Mouse (Mus musculus): ENCODE measurements around the gene Brd7. TPM values are rescaled to one million over a fixed set of nuclear protein-coding genes. Genes with fewer than 3 reads are reported as not detected.
A peak's percentile ranks its signal among the peaks of the same experiment; 100 is the strongest.

Gene Brd7
- polyA plus RNA-seq (2016; fragmentation: Nextera tagmentation; extraction: Ambion mirVana): 86.4 and 87.7 TPM in 2 replicates

GRCm38 (mm10) chr8:88361708-88362428 is at the start of gene Brd7:
TSS of gene Brd7 (minus strand) at chr8:88362194.
- 0 out of 2 replicates have a peak, but pooled peaks cover 10% of the 10 kb centered on the region for H3K27me3 ChIP-seq
- H3K4me3 ChIP-seq (replicated peaks): peak within 1 kb of the TSS; percentile 99
- peak within 1 kb of the TSS; percentile 84 for H3K27ac ChIP-seq
- H3K36me3 ChIP-seq (replicated peaks): peaks cover 25% of the 10 kb centered on the region
- peak within 1 kb of the TSS; percentile 93 for H3K4me2 ChIP-seq
- peaks cover 16% of the 10 kb centered on the region for H3K4me1 ChIP-seq
- H3K9me3 ChIP-seq: no peaks in the 10 kb centered on the region
- peak; percentile 90 for ATAC-seq (ENCODE audit: low FRiP score)
- peak within 1 kb of the TSS; percentile 96 for H3K9ac ChIP-seq
- under 1% methylated on average over 75 of the region's 91 CpGs for WGBS

- Histone ChIP-seq H3K4me2 (no peak overlapping the region), H3K4me1 (no peaks in the 10 kb centered on the region), H3K36me3 (replicated peaks) (no peaks in the 10 kb centered on the region), H3K27me3 (no peaks in the 10 kb centered on the region), H3K27ac (no peak overlapping the region), H3K4me3 (replicated peaks) (no peak overlapping the region), H3K9ac (no peak overlapping the region), H3K9me3 (peaks cover 4% of the 10 kb centered on the region; the same call in 1 of the 2 replicates)
- no peak for ATAC-seq (ENCODE audit: low FRiP score)
- 71% methylated on average over 6 of the region's 6 CpGs for WGBS
Observed at GRCm38 (mm10) chr8:88411461-88411860, 49.5 kb upstream of the Brd7 start.

GRCm38 (mm10) chr8:88409401-88409940 is 47.5 kb upstream of the Brd7 start:
- H3K4me3 ChIP-seq (replicated peaks): no peak overlapping the region
- H3K36me3 ChIP-seq (replicated peaks): no peaks in the 10 kb centered on the region
- H3K27me3 ChIP-seq: no peaks in the 10 kb centered on the region
- peaks cover 6% of the 10 kb centered on the region for H3K9me3 ChIP-seq
- H3K27ac ChIP-seq: no peak overlapping the region
- 77% methylated on average over 11 of the region's 11 CpGs for WGBS
- no peaks in the 10 kb centered on the region for H3K4me1 ChIP-seq
- H3K4me2 ChIP-seq: no peak overlapping the region
- ATAC-seq (ENCODE audit: low FRiP score): no peak
- no peak overlapping the region for H3K9ac ChIP-seq

- no peak for ATAC-seq (ENCODE audit: low FRiP score)
- H3K4me3 ChIP-seq (replicated peaks): no peak overlapping the region
- WGBS: 95% methylated on average over 6 of the region's 6 CpGs
Observed at GRCm38 (mm10) chr8:88407716-88408115, 45.7 kb upstream of the Brd7 start.

GRCm38 (mm10) chr8:88398060-88398459 is 36.1 kb upstream of the Brd7 start:
- no peaks in the 10 kb centered on the region for H3K9me3 ChIP-seq
- H3K4me2 ChIP-seq: no peak overlapping the region
- H3K27ac ChIP-seq: no peak overlapping the region
- no peak for ATAC-seq (ENCODE audit: low FRiP score)
- no peaks in the 10 kb centered on the region for H3K4me1 ChIP-seq
- no peak overlapping the region for H3K4me3 ChIP-seq (replicated peaks)
- no peaks in the 10 kb centered on the region for H3K27me3 ChIP-seq
- H3K36me3 ChIP-seq (replicated peaks): no peaks in the 10 kb centered on the region
- 92% methylated on average over 4 of the region's 4 CpGs for WGBS
- no peak overlapping the region for H3K9ac ChIP-seq

More at GRCm38 (mm10) chr8:88407716-88408115, 45.7 kb upstream of the Brd7 start:
- Histone ChIP-seq H3K9ac (no peak overlapping the region), H3K27ac (no peak overlapping the region), H3K27me3 (no peaks in the 10 kb centered on the region), H3K36me3 (replicated peaks) (no peaks in the 10 kb centered on the region), H3K4me2 (no peak overlapping the region), H3K9me3 (peaks cover 6% of the 10 kb centered on the region), H3K4me1 (no peaks in the 10 kb centered on the region)

- Histone ChIP-seq H3K9ac (no peak overlapping the region), H3K4me3 (replicated peaks) (no peak overlapping the region), H3K4me1 (no peaks in the 10 kb centered on the region), H3K9me3 (no peaks in the 10 kb centered on the region), H3K27ac (no peak overlapping the region), H3K36me3 (replicated peaks) (no peaks in the 10 kb centered on the region), H3K27me3 (no peaks in the 10 kb centered on the region), H3K4me2 (no peak overlapping the region)
- 87% methylated on average over 3 of the region's 3 CpGs for WGBS
- ATAC-seq (ENCODE audit: low FRiP score): no peak
Observed at GRCm38 (mm10) chr8:88393298-88393697, 31.3 kb upstream of the Brd7 start.

- no peaks in the 10 kb centered on the region for H3K9me3 ChIP-seq
- no peaks in the 10 kb centered on the region for H3K4me1 ChIP-seq
- WGBS: 82% methylated on average over 1 of the region's 1 CpGs
- no peak overlapping the region for H3K9ac ChIP-seq
- no peak for ATAC-seq (ENCODE audit: low FRiP score)
- H3K4me3 ChIP-seq (replicated peaks): no peak overlapping the region
- H3K36me3 ChIP-seq (replicated peaks): no peaks in the 10 kb centered on the region
- H3K4me2 ChIP-seq: no peak overlapping the region
- H3K27ac ChIP-seq: no peak overlapping the region
- peaks cover 16% of the 10 kb centered on the region for H3K27me3 ChIP-seq
Observed at GRCm38 (mm10) chr8:88390749-88391148, 28.8 kb upstream of the Brd7 start.

- no peaks in the 10 kb centered on the region for H3K4me1 ChIP-seq
- no peak for ATAC-seq (ENCODE audit: low FRiP score)
- peaks cover 29% of the 10 kb centered on the region for H3K27me3 ChIP-seq
- no peaks in the 10 kb centered on the region for H3K9me3 ChIP-seq
- no peak overlapping the region for H3K27ac ChIP-seq
- WGBS: 76% methylated on average over 7 of the region's 7 CpGs
- no peak overlapping the region for H3K4me3 ChIP-seq (replicated peaks)
- no peaks in the 10 kb centered on the region for H3K36me3 ChIP-seq (replicated peaks)
- no peak overlapping the region for H3K4me2 ChIP-seq
- no peak overlapping the region for H3K9ac ChIP-seq
Observed at GRCm38 (mm10) chr8:88388691-88389239, 26.8 kb upstream of the Brd7 start.

- Histone ChIP-seq H3K9me3 (no peaks in the 10 kb centered on the region), H3K36me3 (replicated peaks) (no peaks in the 10 kb centered on the region), H3K4me1 (no peaks in the 10 kb centered on the region), H3K27ac (no peak overlapping the region), H3K27me3 (peaks cover 34% of the 10 kb centered on the region), H3K4me2 (no peak overlapping the region), H3K4me3 (replicated peaks) (no peak overlapping the region), H3K9ac (no peak overlapping the region)
- 76% methylated on average over 8 of the region's 8 CpGs for WGBS
- no peak for ATAC-seq (ENCODE audit: low FRiP score)
Observed at GRCm38 (mm10) chr8:88387874-88388273, 25.9 kb upstream of the Brd7 start.

- no peak overlapping the region for H3K9ac ChIP-seq
- no peaks in the 10 kb centered on the region for H3K9me3 ChIP-seq
- WGBS: 87% methylated on average over 2 of the region's 2 CpGs
- H3K4me1 ChIP-seq: peaks cover 13% of the 10 kb centered on the region
- no peak overlapping the region for H3K4me3 ChIP-seq (replicated peaks)
- 0 out of 2 replicates have a peak overlapping the region, but pooled peaks have one; percentile 63 for H3K27ac ChIP-seq
- H3K36me3 ChIP-seq (replicated peaks): no peaks in the 10 kb centered on the region
- no peak overlapping the region for H3K4me2 ChIP-seq
- no peak for ATAC-seq (ENCODE audit: low FRiP score)
- peaks cover 56% of the 10 kb centered on the region for H3K27me3 ChIP-seq
Observed at GRCm38 (mm10) chr8:88383164-88383556, 21.2 kb upstream of the Brd7 start.

GRCm38 (mm10) chr8:88382311-88383163 is 20.5 kb upstream of the Brd7 start:
- H3K9me3 ChIP-seq: no peaks in the 10 kb centered on the region
- H3K27me3 ChIP-seq: peaks cover 52% of the 10 kb centered on the region
- H3K9ac ChIP-seq: peak overlapping the region; percentile 17; the same call in 1 of the 2 replicates
- WGBS: 23% methylated on average over 31 of the region's 31 CpGs
- no peak overlapping the region for H3K4me3 ChIP-seq (replicated peaks)
- peak overlapping the region; percentile 27 for H3K4me2 ChIP-seq
- peaks cover 13% of the 10 kb centered on the region for H3K4me1 ChIP-seq
- H3K27ac ChIP-seq: peak overlapping the region; percentile 63
- no peaks in the 10 kb centered on the region for H3K36me3 ChIP-seq (replicated peaks)
- ATAC-seq (ENCODE audit: low FRiP score): peak; percentile 33; the same call in 1 of the 2 replicates

- Histone ChIP-seq H3K4me1 (peaks cover 30% of the 10 kb centered on the region), H3K27me3 (peaks cover 43% of the 10 kb centered on the region), H3K27ac (no peak overlapping the region), H3K4me3 (replicated peaks) (no peak overlapping the region), H3K4me2 (no peak overlapping the region), H3K9ac (no peak overlapping the region), H3K36me3 (replicated peaks) (no peaks in the 10 kb centered on the region), H3K9me3 (no peaks in the 10 kb centered on the region)
- WGBS: 83% methylated on average over 7 of the region's 7 CpGs
- no peak for ATAC-seq (ENCODE audit: low FRiP score)
Observed at GRCm38 (mm10) chr8:88380497-88380896, 18.5 kb upstream of the Brd7 start.
